Mouse (Mus musculus): ENCODE data around the gene Frk.

DNA sequence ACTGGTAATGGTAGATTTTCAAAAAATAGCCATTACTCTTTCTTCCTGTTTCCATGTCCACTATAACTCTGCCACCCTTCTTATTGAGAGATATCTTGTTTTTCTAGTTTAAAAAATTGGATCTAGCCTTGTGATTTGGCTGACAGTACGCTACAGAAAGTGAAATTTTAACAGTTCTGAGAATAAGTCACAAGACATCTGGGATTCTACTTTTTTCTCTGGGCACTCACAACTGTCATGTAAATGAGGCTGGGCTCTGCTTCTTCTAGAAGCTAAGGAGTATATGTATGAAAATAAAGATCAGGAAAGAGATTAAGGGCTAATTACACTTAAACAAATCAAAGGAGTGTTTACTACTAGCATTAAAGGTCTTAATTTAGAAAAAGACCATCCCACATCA, 33.7 kb upstream of the Frk start:
- TF ChIP-seq NANOG (IDR thresholded peaks at IDR 0.05; ENCODE audit: borderline replicate concordance, low read length) (no peak), CTCF (conservative IDR thresholded peaks at IDR 0.05; ENCODE audit: low read length) (no peak), POU5F1 (IDR thresholded peaks at IDR 0.05; ENCODE audit: borderline replicate concordance, low read length) (no peak)

Data from E14TG2a.4 (cell line).